Comparison of ENCODE assay signal across 12 mouse cellular contexts in genomic region chr1:96878572-96878971, GRCm38 (mm10). TPM values are rescaled to one million over a fixed set of nuclear protein-coding genes. Genes with fewer than 3 reads are reported as not detected.
"Had no signal": no experiment of that assay in that cellular context is flagged by ENCODE, and none has a peak within 500 bp of the region (broad histone marks: within the 10 kb centered on the region; RNA-seq: fewer than 3 reads in every experiment).

No protein-coding gene starts in this region.

- DNase-seq: retina, postnatal 1 day; right cerebral cortex, postnatal 25 days; right cerebral cortex, postnatal 4 days; spleen, adult 18-20 months; thymus, adult 18-20 months; thymus, adult 2 months; thymus, postnatal 14 days; thymus, postnatal 25 days; thymus, postnatal 36 days; thymus, postnatal 4 days had no signal

RNA-seq across cellular contexts. Expression of gene Slco4c1, which starts 6.6 kb away (rescaled TPM):
- polyA plus RNA-seq: neural tube, embryonic 11.5 days; testis, adult 2 months had no signal
